ENCODE assay signal across 17 mouse cellular contexts in genomic region chr19:22670222-22670621, GRCm38 (mm10).
A peak's percentile ranks its signal among the peaks of the same experiment; 100 is the strongest.
DNase-seq lines count a peak whose midpoint lies in the region; ATAC-seq and TF ChIP-seq lines count a peak whose summit lies in the region.
"Had no signal": no experiment of that assay in that cellular context is flagged by ENCODE, and none has a peak within 500 bp of the region (broad histone marks: within the 10 kb centered on the region; RNA-seq: fewer than 3 reads in every experiment).

No protein-coding gene starts in this region.

- DNase-seq in hindbrain, embryonic 10.5 days (ENCODE audit: low spot score): no peak
- DNase-seq in midbrain, postnatal 0 days (ENCODE audit: low spot score): peak; percentile 75
- peak; percentile 30 for DNase-seq in lung, postnatal 10 days
- DNase-seq in thymus, postnatal 36 days: no peak
- DNase-seq in heart, adult 2 months: no peak
- DNase-seq: gastrocnemius, postnatal 10 days; heart, adult 18-20 months had no signal

- H3K4me2 ChIP-seq in hindbrain, embryonic 16.5 days (ENCODE audit: low read length): no peak overlapping the region
- no peak overlapping the region for H3K4me2 ChIP-seq in midbrain, postnatal 0 days (ENCODE audit: low read depth, low read length, poor library complexity, severe bottlenecking)
- H3K4me2 ChIP-seq in midbrain, embryonic 13.5 days (replicated peaks): no peak overlapping the region
- H3K4me2 ChIP-seq: hindbrain, embryonic 14.5 days; limb, embryonic 12.5 days; neural tube, embryonic 12.5 days had no signal

- H3K27me3 ChIP-seq in hindbrain, embryonic 16.5 days (replicated peaks; ENCODE audit: control insufficient read depth, insufficient read depth, low read length): no peaks in the 10 kb centered on the region
- no peaks in the 10 kb centered on the region for H3K27me3 ChIP-seq in hindbrain, embryonic 10.5 days (ENCODE audit: insufficient read depth, poor library complexity, severe bottlenecking)
- no peaks in the 10 kb centered on the region for H3K27me3 ChIP-seq in midbrain, postnatal 0 days (ENCODE audit: insufficient read depth, low read length)
- H3K27me3 ChIP-seq in midbrain, embryonic 13.5 days: no peaks in the 10 kb centered on the region
- no peaks in the 10 kb centered on the region for H3K27me3 ChIP-seq in heart, adult 2 months (ENCODE audit: control insufficient read depth, insufficient read depth, low read length)
- H3K27me3 ChIP-seq: limb, embryonic 12.5 days; megakaryocyte, embryonic 14.5 days; neural tube, embryonic 12.5 days had no signal

- intact Hi-C loops in heart, adult 2 months (cut with DNase I): no loop called here

- H3K4me1 ChIP-seq in hindbrain, embryonic 16.5 days (ENCODE audit: control insufficient read depth, insufficient read depth, low read depth, low read length): no peaks in the 10 kb centered on the region; the same call in 1 of the 2 replicates
- no peaks in the 10 kb centered on the region for H3K4me1 ChIP-seq in hindbrain, embryonic 10.5 days (replicated peaks)
- H3K4me1 ChIP-seq in midbrain, postnatal 0 days (ENCODE audit: insufficient read depth, low read length): no peaks in the 10 kb centered on the region
- no peaks in the 10 kb centered on the region for H3K4me1 ChIP-seq in midbrain, embryonic 13.5 days (replicated peaks)
- no peaks in the 10 kb centered on the region for H3K4me1 ChIP-seq in heart, adult 2 months (ENCODE audit: control insufficient read depth, insufficient read depth, low read length)
- H3K4me1 ChIP-seq: limb, embryonic 12.5 days; megakaryocyte, embryonic 14.5 days had no signal

- no peaks in the 10 kb centered on the region for H3K79me2 ChIP-seq in heart, adult 2 months (replicated peaks; ENCODE audit: control insufficient read depth, insufficient read depth, low read length)

- no peak for TF ChIP-seq POLR2A in heart, adult 2 months (IDR thresholded peaks at IDR 0.05; ENCODE audit: insufficient read depth, low read depth, low read length)

- peak; percentile 61; the same call in 1 of the 2 replicates for ATAC-seq in hindbrain, embryonic 16.5 days
- ATAC-seq in midbrain, postnatal 0 days (ENCODE audit: low FRiP score): no peak
- no peak for ATAC-seq in midbrain, embryonic 13.5 days
- ATAC-seq: intestine, postnatal 0 days had no signal

- no peak overlapping the region for H3K4me3 ChIP-seq in hindbrain, embryonic 16.5 days (ENCODE audit: low read length)
- H3K4me3 ChIP-seq in hindbrain, embryonic 10.5 days: no peak overlapping the region
- H3K4me3 ChIP-seq in midbrain, postnatal 0 days (ENCODE audit: low read depth, low read length): no peak overlapping the region
- no peak overlapping the region for H3K4me3 ChIP-seq in midbrain, embryonic 13.5 days (replicated peaks)
- H3K4me3 ChIP-seq in heart, adult 2 months: no peak overlapping the region
- H3K4me3 ChIP-seq: layer of hippocampus, adult 2 months; limb, embryonic 12.5 days; megakaryocyte, embryonic 14.5 days; neural tube, embryonic 12.5 days had no signal

- no peak overlapping the region for H3K9ac ChIP-seq in hindbrain, embryonic 16.5 days (ENCODE audit: low read depth, low read length)
- no peak overlapping the region for H3K9ac ChIP-seq in midbrain, postnatal 0 days (replicated peaks; ENCODE audit: low read length, poor library complexity, severe bottlenecking)
- no peak overlapping the region for H3K9ac ChIP-seq in midbrain, embryonic 13.5 days (replicated peaks)
- no peak overlapping the region for H3K9ac ChIP-seq in heart, adult 2 months (ENCODE audit: low read depth, low read length)
- H3K9ac ChIP-seq: hindbrain, embryonic 14.5 days; limb, embryonic 12.5 days; liver, embryonic 14.5 days; neural tube, embryonic 12.5 days had no signal

- 73% methylated on average over 8 of the region's 8 CpGs for WGBS in hindbrain, embryonic 16.5 days
- 90% methylated on average over 8 of the region's 8 CpGs for WGBS in hindbrain, embryonic 10.5 days
- 62% methylated on average over 8 of the region's 8 CpGs for WGBS in midbrain, postnatal 0 days
- WGBS in midbrain, embryonic 13.5 days: 65% methylated on average over 8 of the region's 8 CpGs
- 85% methylated on average over 8 of the region's 8 CpGs for WGBS in heart, adult 2 months

- no peak for TF ChIP-seq EP300 in heart, adult 2 months (IDR thresholded peaks at IDR 0.05; ENCODE audit: insufficient read depth, low read depth, low read length)

- TF ChIP-seq CTCF in midbrain, postnatal 0 days (IDR thresholded peaks at IDR 0.05): no peak
- TF ChIP-seq CTCF in heart, adult 2 months (IDR thresholded peaks at IDR 0.05): no peak

- H3K27ac ChIP-seq in hindbrain, embryonic 16.5 days (ENCODE audit: low read depth, low read length): no peak overlapping the region
- H3K27ac ChIP-seq in hindbrain, embryonic 10.5 days: no peak overlapping the region
- H3K27ac ChIP-seq in midbrain, postnatal 0 days (ENCODE audit: low read depth, low read length): no peak overlapping the region
- H3K27ac ChIP-seq in midbrain, embryonic 13.5 days: no peak overlapping the region
- no peak overlapping the region for H3K27ac ChIP-seq in heart, adult 2 months
- H3K27ac ChIP-seq: hindbrain, embryonic 14.5 days; layer of hippocampus, adult 2 months; limb, embryonic 12.5 days; liver, embryonic 14.5 days; neural tube, embryonic 12.5 days; stomach, postnatal 0 days had no signal

- H3K9me3 ChIP-seq in hindbrain, embryonic 16.5 days (ENCODE audit: control insufficient read depth, low read length): no peaks in the 10 kb centered on the region
- H3K9me3 ChIP-seq in hindbrain, embryonic 10.5 days: no peaks in the 10 kb centered on the region
- no peaks in the 10 kb centered on the region for H3K9me3 ChIP-seq in midbrain, postnatal 0 days (ENCODE audit: low read length)
- no peaks in the 10 kb centered on the region for H3K9me3 ChIP-seq in midbrain, embryonic 13.5 days
- H3K9me3 ChIP-seq: limb, embryonic 12.5 days; megakaryocyte, embryonic 14.5 days; neural tube, embryonic 12.5 days had no signal

- no peaks in the 10 kb centered on the region for H3K36me3 ChIP-seq in hindbrain, embryonic 16.5 days (ENCODE audit: control insufficient read depth, insufficient read depth, low read length)
- no peaks in the 10 kb centered on the region for H3K36me3 ChIP-seq in hindbrain, embryonic 10.5 days
- H3K36me3 ChIP-seq in midbrain, postnatal 0 days (ENCODE audit: insufficient read depth, low read length): no peaks in the 10 kb centered on the region
- H3K36me3 ChIP-seq in midbrain, embryonic 13.5 days: no peaks in the 10 kb centered on the region
- H3K36me3 ChIP-seq in heart, adult 2 months (ENCODE audit: control insufficient read depth, insufficient read depth, low read length): no peaks in the 10 kb centered on the region
- H3K36me3 ChIP-seq: limb, embryonic 12.5 days; neural tube, embryonic 12.5 days had no signal

Comparison
In these comparisons a context has a peak if more than half of its experiments do, and no peak if none do; other contexts are left out.
1. DNase-seq: peak in midbrain, postnatal 0 days (single experiment) and lung, postnatal 10 days (single experiment); none in hindbrain, embryonic 10.5 days (single experiment), thymus, postnatal 36 days (0 of 2) and heart, adult 2 months (0 of 2).